Mouse (Mus musculus): Measurements from ENCODE around the gene Krt33a.

Gene Krt33a

GRCm38 (mm10) chr11:99985291-99986092 lies 30.5 kb downstream of the Krt33a start:
- no peak for DNase-seq

- no peak for DNase-seq
These were observed 32.6 kb downstream of the Krt33a start for GRCm38 (mm10) chr11:99983442-99983841.

GRCm38 (mm10) chr11:99982731-99983130 lies 33.3 kb downstream of the Krt33a start:
- DNase-seq = no peak

- no peak for DNase-seq
These were observed 37.1 kb downstream of the Krt33a start, which contains the start of gene Krtap29-1 for GRCm38 (mm10) chr11:99978953-99979352. Krtap29-1 (minus strand) TSS chr11:99979053.

- DNase-seq = no peak
These were observed 50.1 kb downstream of the Krt33a start for GRCm38 (mm10) chr11:99965961-99966360.

- DNase-seq = no peak
These were observed 51.8 kb downstream of the Krt33a start for GRCm38 (mm10) chr11:99964213-99964612.
